Mouse (Mus musculus) thymus, adult 18-20 months (tissue): Measurements from ENCODE around the gene Mrgprg.

Experiments
- DNase-seq, 2 experiments: peaks; one replicate each; pipeline ENCODE4 v3.0.0; 2022; ENCODE audit warnings: mixed read lengths in 2 of 2

Mrgprg gene

DNA sequence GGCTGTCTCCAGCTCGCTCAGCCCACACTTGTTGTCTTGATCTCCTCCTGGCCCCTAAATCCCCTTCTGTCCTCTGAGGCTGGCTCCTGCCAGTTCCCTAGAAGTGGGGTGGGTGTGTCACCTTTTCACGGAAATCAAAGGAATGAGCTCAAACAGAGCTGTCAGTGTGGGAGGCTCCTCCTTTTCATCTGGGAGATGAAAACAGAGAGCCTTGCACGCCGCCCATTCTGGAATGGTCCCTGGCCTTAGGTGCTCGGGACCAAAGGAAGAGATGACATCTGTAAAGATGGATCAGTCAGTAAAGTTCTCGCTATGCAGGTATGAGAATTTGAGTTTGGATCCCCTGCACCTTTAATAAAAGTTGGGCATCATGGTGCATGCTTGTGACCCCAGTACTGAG is at the start of gene Mrgprg:
Mrgprg (minus strand) TSS at position 101 of the 400 bp plus-strand sequence.
- DNase-seq: no peak

DNA sequence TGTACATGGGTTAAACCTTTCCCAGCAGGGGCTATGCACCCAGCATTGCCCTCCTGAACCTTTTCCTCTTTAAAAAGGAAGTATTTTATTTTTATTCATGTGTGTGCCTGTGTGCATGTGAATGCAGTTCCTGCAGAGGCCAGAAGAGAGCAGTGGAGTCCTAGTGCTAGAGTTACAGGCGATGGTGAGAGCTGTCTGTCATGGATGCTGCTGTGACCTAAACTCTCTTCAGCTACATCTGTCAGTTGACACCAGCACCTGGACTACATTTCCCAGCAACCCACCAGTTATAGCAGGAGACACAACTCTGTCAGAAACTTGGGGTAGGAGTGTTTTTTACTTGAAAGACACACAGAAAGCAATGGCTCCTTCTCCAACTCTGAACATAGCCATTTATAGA is 42.1 kb upstream of the Mrgprg start:
- DNase-seq: peak in 1 of 2 experiments; percentile 19

DNA sequence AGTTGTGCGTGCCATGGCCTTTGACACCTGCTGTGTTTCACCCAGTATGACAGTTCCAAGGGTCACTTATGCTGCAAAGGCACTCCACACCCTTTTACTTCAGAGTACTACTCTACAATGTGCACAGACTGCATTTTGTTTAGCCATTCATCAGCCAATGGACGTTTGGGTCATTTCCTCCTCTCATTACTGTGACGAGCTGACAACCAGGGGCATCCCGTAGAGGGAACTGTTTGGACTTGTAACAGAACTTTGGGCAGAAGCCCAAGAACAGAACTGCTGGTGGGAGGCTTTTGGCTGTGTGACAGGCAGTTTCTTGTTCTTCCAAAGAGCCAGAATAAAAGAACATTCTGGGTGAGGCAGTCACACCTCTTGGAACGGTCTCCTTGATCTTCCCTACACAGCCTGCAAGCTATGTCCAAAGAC is 38.4 kb upstream of the Mrgprg start:
- DNase-seq: no peak

DNA sequence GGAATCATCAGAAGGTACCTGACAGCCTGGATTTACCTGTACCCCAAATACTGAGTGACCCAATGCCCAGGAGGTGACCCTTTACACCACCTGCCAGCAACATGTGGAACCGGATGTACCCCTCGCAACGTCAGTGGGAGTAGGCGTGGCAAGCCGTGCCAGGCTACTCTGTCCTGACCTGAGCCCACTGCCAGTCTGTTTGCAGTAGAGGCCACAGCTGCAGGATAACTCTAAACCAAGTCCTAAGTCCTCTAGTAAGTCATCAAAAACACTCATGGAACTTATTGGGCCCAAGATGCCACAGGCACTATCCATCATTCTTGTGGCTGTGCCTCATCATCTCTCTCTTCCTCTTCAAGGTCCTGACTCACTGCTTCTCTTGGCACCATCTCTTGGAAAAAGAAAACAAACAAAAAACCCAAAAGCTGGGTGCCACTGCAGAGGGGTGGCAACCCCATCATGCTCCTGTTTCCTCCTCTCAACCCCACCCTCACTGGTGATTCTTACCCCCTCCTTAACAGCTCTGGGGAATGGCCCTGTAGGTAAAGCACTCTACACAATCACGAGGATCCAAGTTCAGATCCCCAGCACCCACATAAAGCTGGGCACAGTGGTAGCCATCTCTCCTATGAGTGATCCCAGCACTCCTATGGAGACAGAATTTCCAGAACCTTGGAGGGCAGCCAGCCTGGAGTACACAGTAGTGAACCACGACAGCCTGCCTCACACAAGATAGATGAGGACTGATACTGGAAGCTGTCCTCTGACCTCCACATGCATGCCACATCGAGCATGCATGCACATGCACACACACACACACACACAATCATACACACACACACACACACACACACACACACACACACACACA is 34.6 kb upstream of the Mrgprg start:
- DNase-seq: no peak

DNA sequence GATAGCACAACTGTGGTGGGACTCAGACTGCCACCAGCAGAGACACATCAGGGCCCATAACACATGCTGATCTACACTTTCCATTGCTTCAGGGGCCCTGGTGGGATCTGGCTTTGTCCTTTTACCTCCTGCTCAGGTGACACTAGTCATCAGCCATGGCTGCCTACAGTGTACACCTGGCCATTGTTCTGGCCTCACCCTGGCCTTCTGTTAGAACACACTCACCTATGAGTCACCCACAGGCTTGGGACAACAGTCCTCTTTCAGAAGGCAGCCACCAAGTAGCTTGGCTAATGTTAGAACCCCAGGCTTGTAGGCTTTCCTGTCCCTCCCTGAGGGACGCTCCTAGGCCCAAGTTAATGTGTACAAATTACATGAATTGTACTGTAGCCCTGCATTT is 34.0 kb upstream of the Mrgprg start:
- no peak for DNase-seq

DNA sequence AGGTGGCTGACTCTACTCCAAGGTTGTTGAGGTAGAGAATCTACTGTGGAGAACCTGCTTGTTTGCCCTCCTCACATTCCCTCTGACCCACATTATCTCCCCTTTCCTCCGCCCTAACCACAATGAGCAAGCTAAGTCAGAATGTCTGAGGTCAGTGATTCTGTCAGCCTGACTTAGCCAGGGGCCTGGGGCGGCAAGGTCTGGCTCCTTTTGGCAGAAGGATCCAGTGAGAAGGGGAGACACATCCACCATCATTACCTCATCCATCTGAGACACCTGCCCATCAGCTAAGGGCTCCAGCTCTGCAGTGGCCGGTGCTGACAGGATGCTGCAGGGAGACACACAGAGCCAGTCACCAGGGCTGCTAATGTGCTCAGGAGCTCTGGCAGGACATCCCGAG is 32.0 kb upstream of the Mrgprg start:
- no peak for DNase-seq

DNA sequence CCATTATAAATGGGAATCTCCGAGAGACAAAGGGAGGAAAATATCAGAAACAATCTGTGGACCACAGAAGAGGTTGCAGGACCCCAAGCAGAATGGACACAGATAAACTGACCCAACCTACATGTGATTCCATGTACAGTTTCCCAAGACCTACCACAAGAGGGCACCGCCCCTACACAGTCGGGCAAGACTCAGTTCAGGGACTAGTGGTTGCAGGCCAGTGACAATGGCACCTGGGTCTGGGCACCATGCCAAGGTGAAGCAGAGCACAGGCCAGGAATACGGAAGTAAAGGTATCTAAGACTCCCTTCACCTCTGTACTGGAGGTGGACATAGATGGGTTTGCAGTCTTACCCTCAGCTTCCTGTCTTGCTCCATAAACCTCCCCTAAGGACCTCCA is 26.3 kb upstream of the Mrgprg start:
- peak; percentile 30 to 40 for DNase-seq

DNA sequence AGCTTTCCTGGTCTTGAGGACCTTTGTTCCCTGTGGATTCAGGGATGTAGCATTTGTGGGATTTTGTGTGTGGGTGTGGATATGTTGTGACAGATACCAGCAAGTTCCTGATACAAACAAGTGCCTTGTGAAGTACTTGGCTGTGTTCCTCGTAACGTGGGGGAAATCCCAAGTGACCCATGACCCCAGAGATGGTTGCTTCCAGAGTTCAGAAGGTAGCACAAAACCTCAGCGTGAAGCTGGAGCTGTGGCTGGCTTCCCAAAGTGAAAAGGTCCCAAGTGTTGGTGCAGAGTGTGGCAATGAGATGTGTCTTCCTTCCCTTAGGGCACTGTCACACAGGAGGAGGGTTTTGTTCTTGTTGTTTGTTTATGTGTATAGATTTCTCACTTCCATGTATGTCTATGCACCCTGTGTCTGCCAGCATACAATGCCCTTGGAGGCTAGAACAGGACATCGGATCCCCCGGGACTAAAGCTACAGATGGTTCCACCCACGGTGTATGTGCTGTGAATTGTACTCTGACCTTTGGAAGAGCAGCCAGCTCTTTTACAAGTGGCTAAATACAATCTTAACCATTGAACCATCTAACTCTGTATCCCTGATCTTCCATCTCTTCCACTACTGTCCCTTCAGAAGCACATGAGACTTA is 25.7 kb upstream of the Mrgprg start:
- DNase-seq: no peak

DNA sequence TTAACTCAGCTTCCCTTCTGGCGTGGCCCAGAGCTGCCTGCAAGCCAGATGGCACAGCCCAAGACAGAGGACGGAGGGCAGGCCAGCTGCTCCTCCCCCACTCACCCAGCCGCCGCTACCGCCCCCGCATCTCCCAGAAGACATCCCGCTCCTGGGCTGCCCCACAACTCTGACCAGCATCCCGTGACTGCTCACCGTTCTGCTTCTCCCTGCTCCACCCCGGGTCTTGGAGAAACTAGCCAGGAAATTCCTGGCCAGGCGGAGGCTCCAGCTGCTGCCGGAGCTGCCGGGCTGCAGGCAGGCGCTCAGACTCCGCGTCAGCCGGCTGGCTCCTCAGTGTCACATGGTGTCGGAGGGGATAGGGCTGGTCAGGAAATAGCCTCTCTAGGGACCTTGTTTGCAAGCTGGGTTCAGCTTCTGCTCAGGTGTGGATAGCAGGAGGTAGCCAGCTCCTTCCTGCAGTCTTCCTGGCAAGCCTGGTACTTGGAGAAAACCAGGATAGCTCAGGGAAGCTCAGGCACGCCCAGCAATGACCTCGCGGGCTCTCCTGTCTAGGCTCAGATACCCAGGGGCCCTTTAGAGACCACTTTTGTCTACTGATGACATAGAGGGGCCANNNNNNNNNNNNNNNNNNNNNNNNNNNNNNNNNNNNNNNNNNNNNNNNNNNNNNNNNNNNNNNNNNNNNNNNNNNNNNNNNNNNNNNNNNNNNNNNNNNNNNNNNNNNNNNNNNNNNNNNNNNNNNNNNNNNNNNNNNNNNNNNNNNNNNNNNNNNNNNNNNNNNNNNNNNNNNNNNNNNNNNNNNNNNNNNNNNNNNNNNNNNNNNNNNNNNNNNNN is 17.4 kb upstream of the Mrgprg start, which contains the start of gene Mrgpre:
Mrgpre (minus strand) TSS at position 505 of the 834 bp plus-strand sequence.
- DNase-seq: peak; percentile 58 to 64

DNA sequence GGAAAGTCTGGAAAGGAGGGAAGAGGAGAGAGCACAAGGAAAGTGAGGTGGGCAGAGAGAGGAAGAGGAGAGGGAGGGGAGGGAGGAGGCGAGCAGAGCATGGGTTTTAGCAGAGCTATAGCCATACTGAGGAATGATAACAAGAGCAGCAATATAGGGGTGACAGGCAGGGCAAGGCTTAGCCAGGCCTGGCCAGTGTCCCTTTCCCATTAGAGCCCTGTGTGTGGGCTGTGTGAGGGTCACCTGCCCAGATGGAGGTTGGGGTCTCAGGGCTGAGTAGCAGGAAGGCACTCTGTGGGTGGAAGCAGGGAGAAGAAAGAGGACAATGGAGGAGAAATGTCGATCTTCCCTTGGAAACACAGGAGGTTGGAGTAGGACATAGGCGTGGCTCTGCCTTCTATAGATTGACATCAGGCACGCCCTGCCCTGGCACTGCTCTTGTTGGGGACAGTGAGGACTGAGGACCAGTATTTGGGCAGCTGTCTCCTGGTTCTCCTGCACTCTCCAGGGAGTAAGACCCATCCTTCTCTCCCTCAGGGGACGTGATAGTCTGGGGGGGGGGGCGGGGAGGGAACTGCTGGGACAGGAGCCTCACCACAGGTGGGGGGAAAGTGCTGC is 16.7 kb upstream of the Mrgprg start:
- DNase-seq: no peak

DNA sequence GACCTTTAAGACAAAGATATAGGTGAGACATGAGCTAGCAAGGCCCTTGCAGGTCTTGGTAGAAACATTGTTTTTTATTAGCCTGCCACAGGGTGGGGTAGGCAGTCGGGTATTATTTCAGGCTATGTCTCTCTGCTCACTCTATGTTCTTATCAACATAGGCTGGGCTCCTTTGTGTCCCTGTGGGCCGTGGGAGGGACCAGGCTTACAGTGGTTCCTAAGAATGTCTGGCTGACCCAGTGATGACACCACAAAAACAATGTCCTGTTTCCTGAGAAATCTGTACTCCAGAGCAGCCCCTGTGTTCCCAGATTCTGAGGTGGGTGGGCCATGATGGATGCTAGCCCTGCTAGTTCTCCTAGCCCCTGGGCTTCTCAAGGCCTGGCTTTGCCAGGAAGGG is 10.6 kb upstream of the Mrgprg start:
- no peak for DNase-seq

DNA sequence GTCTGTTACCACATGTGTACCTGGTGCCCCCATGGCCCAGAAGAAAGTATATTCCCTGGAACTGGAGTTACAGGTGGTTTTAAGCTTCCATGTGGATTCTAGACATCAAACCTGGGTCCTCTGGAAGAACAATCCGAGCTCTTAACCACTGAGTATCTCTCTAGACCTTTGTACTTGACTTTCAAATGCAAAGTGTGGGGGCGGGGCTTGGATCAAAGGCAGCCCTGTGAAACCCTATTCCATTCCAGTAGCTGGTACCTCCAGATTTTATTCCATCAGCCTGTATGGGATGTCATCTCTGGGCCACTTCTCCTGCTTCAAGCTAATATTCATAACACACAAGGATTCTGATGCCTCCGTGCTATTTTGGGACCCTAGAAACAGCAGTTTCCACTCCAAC is 9.3 kb upstream of the Mrgprg start:
- no peak for DNase-seq

DNA sequence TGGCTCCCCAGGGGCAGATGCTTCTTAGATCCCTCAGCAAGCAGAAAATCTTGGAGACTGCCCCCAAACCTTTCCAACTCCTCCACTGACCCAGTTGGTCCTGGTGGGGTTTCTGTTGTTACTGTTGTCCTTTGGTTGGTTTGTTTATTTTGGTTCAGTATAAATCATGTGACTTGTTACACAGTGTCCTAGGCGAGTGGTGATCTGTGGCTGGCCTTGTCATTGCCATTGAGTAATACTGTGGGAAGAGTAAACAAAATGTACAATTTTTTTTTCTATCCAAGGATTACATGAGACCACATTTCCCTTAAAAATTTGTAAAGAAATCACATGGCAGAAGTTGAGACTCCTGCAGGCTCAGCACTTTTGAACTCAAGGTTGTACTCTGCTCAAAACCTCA is 2.7 kb upstream of the Mrgprg start:
- DNase-seq: no peak

DNA sequence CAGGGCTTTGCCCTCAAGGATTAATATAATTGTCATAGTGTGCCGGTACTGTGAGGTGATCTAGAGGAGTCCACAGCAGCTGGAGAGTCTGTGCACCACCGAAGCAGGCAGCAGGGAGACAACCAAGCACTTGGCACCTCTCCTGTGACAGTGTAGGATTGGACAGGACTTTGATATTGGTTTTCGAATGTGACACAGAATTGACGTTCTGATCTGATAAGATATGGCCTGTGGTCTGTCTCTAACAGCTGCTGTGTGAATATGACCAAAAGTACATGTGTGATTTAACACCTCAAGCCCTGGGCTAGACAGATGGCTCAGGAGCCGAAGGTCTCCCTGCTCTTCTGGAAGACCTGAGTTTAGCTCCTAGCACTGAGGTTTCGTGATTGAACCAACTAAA is 1.5 kb upstream of the Mrgprg start:
- DNase-seq: no peak

DNA sequence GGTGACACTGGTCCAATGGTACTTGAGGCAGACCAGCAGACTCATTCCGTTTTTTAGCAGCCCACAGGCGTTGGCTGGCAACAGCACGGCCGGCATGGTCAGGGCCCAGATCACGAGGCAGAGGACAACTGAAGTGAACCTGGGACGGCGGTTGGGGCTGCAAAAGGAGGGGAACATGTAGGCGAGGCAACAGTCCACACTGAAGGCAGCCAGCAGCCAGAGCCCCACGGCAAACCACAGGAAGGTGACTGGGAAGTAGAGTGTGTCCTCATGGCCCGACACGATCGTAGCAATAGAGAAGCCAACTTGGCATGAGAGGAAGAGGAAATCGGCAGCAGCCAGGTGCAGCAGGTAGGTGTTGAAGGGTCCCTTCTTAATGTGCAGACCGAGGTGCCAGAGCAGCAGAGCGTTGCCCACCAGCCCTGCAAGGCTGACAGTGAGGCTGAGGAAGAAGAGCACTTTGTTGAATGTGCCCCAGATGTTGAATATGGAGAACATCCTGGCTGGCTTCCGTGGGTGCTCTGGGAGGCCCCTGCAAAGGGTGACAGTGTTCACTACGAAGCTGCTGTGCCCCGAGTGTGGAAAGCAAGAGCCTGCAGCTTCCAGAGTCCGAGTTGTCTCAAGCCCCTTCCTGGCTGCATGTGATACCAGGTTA is 1.8 kb downstream of the Mrgprg start:
- no peak for DNase-seq

DNA sequence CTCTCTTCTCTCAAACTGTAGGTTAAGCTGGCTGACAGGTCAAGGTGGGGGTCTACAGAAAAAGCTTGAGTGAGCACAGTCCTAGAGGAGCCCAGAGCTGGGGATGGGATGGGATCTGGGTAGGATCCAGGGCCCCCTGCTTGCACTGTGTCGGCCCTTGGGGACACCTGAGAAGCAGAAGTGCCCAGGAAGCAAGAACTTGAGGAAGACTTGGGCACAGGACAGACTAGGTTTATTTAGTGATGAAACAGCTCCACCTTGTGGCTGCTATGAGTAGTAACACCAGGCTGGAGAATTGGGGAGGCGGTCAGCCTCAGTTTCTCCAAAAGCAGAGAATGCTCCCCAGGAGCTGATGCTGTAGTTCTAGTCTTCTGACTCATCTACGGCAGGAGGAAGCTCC is 3.0 kb downstream of the Mrgprg start:
- no peak for DNase-seq

DNA sequence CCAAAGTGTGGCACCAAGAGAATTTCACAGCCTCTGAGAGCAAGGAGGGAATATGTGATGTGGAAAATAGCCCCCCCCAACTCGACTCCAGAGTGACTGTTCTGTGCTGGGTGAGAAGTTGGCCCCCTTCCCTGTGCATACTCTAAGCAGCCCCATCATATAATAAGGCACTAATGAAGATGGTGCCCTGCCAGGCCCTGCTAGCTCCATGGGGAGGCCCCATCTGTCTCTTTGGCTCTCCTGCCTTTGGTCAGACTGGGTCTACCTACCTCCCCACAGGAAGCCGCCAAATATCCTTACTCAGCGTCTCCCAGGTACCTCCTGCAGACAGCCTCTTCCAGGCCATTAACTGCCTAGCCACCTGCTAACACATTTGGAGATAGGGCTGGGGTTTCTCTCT is 7.8 kb downstream of the Mrgprg start:
- DNase-seq: no peak

DNA sequence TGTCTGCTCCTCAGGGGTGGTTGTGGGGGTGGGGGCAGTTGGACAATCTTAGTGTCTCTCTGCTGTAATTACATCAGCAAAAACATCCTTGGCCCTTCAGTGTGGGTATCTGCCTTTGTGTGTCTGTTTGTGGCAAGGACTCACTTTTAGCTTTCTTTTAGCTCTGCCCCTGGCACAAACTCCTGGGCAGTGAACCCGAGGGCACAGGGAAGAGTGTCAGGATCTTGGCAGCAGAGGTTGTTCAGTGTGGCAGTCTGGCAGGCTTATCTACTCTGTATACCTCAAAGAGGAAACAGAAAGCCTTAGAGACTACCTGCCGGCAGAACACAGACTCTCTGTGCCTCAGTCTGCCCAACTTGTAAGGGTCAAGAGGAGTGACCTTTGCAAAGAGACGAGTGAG is 9.1 kb downstream of the Mrgprg start:
- DNase-seq: no peak

DNA sequence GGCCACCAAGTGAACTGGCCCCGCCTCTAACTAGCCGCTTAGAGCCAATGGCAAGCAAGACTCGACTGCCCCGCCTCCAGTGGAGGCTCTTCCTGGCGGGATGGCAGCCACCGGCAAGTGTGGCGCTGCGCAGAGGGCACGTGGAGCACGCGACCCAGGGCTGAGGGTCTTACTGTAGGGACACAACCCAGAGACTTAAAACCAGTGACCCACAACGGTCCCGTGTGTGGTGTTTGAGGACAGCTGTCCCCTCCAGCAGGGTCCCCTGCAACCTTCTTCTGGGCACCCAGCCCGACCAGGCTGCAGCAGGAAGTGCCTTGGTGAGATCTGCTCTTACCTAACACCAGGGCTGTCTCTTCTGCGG is 9.8 kb downstream of the Mrgprg start:
- DNase-seq: peak; percentile 82 to 83

DNA sequence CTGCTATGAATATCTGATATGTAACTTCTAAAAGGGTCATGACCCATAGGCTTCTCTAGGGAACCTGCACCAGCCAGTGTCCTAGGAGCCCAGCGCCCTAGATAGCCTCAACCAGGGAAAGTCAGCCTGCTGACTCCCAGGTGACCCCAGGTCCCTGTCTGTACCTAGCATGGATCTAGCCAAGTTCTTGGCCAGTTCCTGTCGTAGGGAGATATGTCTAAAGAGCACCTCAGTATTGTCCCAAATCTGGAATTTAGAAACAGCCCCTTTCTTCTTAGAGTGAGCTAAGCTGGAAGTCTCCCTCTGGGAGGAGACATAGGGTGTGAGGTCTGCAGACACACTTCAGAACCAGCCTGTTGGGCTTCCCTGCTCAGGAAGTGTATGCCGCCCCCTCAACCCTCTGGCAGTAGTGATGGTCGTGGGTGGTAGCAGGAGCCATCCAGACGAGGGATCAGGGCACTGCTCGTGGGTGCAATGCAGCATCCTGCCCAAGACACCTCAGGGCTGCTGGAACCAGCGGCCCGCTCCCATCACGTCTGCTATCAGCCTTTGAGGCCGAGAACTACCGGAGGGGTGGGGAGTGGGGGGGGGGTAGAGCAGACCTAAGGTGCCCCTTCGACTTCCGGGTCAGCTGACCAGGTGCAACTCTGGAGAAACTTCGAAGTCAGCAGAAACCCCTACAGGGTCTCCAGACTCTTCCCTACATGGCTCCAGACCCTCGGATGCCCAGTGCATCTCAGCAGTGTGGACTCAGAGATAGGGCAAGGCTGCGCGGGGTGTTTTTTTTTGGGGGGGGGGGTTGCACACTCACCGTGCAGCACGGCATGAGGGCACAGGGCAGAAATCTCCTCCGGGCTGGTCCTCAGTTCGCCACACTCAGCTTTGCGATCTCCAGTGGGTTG is 10.4 kb downstream of the Mrgprg start, which contains the start of gene Osbpl5:
Osbpl5 (minus strand) TSS at position 861 of the 902 bp plus-strand sequence.
- DNase-seq: no peak
